Mouse (Mus musculus) ES-Bruce4 (cell line): ENCODE measurements around the gene Gm21719.
"Not testable (repeated sequence)": the region's sequence is repeated elsewhere in the genome, so short reads cannot be mapped to it uniquely, and the experiment has no call there.

ENCODE experiments used
- CTCF ChIP-seq: IDR thresholded peaks from one replicate; pipeline ENCODE4 v1.8.1; 2011; ENCODE audit warnings: low read depth, low read length
- EP300 ChIP-seq: IDR thresholded peaks from 2 replicates; pipeline ENCODE4 v1.6.1; 2011; ENCODE audit warnings: low read depth, low read length; ENCODE audit not compliant: insufficient read depth
- POLR2A ChIP-seq: IDR thresholded peaks from one replicate; pipeline ENCODE4 v1.8.1; 2011; ENCODE audit warnings: low read length; ENCODE audit not compliant: insufficient read depth

DNA sequence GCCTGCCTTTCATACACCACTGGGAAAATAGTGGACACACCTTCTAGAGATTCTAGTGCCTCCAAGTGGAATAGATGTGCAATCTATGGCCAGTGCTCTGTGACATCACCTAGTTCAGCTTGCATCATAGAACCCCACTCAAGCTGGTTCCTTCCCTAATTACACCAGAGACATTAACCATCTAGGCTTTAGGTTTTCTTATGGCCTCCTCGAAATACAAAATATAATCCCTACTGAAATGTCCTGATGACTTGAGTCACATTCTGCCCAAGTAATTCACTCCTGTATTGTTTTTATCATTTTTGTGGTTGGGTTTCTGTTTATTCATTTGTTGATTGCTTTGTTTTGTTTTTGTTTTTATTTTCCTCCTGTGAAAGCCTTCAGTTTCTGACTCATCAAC lies at the start of gene Gm21719:
- not testable (repeated sequence) for TF ChIP-seq CTCF, POLR2A, EP300
